Comparison of ENCODE assay signal across 8 mouse cellular contexts in genomic region chr2:165288315-165289031, GRCm38 (mm10). TPM values are rescaled to one million over a fixed set of nuclear protein-coding genes. Genes with fewer than 3 reads are reported as not detected.
DNase-seq lines count a peak whose midpoint lies in the region; ATAC-seq and TF ChIP-seq lines count a peak whose summit lies in the region.

No protein-coding gene starts in this region.

- ATAC-seq in forebrain, postnatal 0 days, result peak; percentile 92
- ATAC-seq in megakaryocyte progenitor cell, adult 5-6 weeks (replicated peaks; ENCODE audit: poor library complexity), result no peak

- no peaks in the 10 kb centered on the region for H3K79me2 ChIP-seq in C2C12 (ENCODE audit: control insufficient read depth, insufficient read depth)

- no peaks in the 10 kb centered on the region for H3K79me3 ChIP-seq in C2C12 (ENCODE audit: low read depth)

- H3K27me3 ChIP-seq in C2C12 (ENCODE audit: control insufficient read depth, insufficient read depth, insufficient read length), result no peaks in the 10 kb centered on the region
- H3K27me3 ChIP-seq in forebrain, postnatal 0 days (ENCODE audit: insufficient read depth, low read length), result no peaks in the 10 kb centered on the region

- intact Hi-C loops in heart, postnatal 36 days (cut with DNase I), result loop anchor here (2.0 kb wide), 1 partner anchor 38 kb away; the partner anchor contains the start of gene Elmo2

- H3K4me3 ChIP-seq in C2C12 (ENCODE audit: insufficient read depth, poor library complexity, severe bottlenecking), result peak overlapping the region; percentile 84
- peak overlapping the region; percentile 74 for H3K4me3 ChIP-seq in brown adipose tissue, adult 24 weeks (ENCODE audit: insufficient read depth, low read depth, low read length)
- peak overlapping the region; percentile 65 for H3K4me3 ChIP-seq in forebrain, postnatal 0 days (ENCODE audit: low read depth, low read length)
- peak overlapping the region; percentile 71 for H3K4me3 ChIP-seq in layer of hippocampus, adult 2 months

- TF ChIP-seq CTCF in C2C12 (IDR thresholded peaks at IDR 0.05; ENCODE audit: control insufficient read depth, insufficient read depth, insufficient read length), result no peak
- TF ChIP-seq CTCF in forebrain, postnatal 0 days (IDR thresholded peaks at IDR 0.05; ENCODE audit: low read depth), result no peak; the same call in 1 of the 2 replicates
- TF ChIP-seq CTCF in layer of hippocampus, adult 2 months (conservative IDR thresholded peaks at IDR 0.05), result no peak

- DNase-seq in forebrain, postnatal 0 days, result peak; percentile 95
- DNase-seq in heart, postnatal 36 days, result peak; percentile 77
- peak; percentile 88 to 95 for DNase-seq in layer of hippocampus, adult 2 months (ENCODE audit: low spot score in 2 of 2)
- DNase-seq in lung, adult 18-20 months, result peak; percentile 69 to 74
- peak; percentile 90 for DNase-seq in right cerebral cortex, adult 18-20 months

- H3K9ac ChIP-seq in forebrain, postnatal 0 days, result peak overlapping the region; percentile 64

- peaks cover 9% of the 10 kb centered on the region for H3K4me1 ChIP-seq in brown adipose tissue, adult 24 weeks (ENCODE audit: control insufficient read depth, insufficient read depth, insufficient read length, low read length)
- peaks cover 15% of the 10 kb centered on the region for H3K4me1 ChIP-seq in forebrain, postnatal 0 days (ENCODE audit: insufficient read depth)

- no peak overlapping the region for H3K27ac ChIP-seq in brown adipose tissue, adult 24 weeks (replicated peaks; ENCODE audit: low read depth, low read length)
- H3K27ac ChIP-seq in forebrain, postnatal 0 days (ENCODE audit: low read depth, low read length), result peak overlapping the region; percentile 90
- H3K27ac ChIP-seq in layer of hippocampus, adult 2 months, result peak overlapping the region; percentile 98

- H3K9me3 ChIP-seq in forebrain, postnatal 0 days (ENCODE audit: low read length), result no peaks in the 10 kb centered on the region

- H3ac ChIP-seq in C2C12 (ENCODE audit: control insufficient read depth, insufficient read length, low read depth), result peak overlapping the region; percentile 38

- peaks cover 32% of the 10 kb centered on the region for H3K36me3 ChIP-seq in C2C12 (ENCODE audit: control insufficient read depth, insufficient read depth)
- H3K36me3 ChIP-seq in forebrain, postnatal 0 days (ENCODE audit: insufficient read depth), result peaks cover 37% of the 10 kb centered on the region

- H3K4me2 ChIP-seq in forebrain, postnatal 0 days (ENCODE audit: low read depth), result peak overlapping the region; percentile 79

- WGBS in forebrain, postnatal 0 days, result 29% methylated on average over 18 of the region's 18 CpGs

TF ChIP-seq in C2C12, 6 proteins besides CTCF, POLR2A, EP300 and RAD21:
- TF ChIP-seq CEBPB (IDR thresholded peaks at IDR 0.05; ENCODE audit: low read depth) (no peak), USF1 (IDR thresholded peaks at IDR 0.05; ENCODE audit: low read depth) (no peak), MYOG (IDR thresholded peaks at IDR 0.05; ENCODE audit: control insufficient read depth, extremely low read depth, insufficient read length) (no peak), MYOD1 (IDR thresholded peaks at IDR 0.05; ENCODE audit: control insufficient read depth, insufficient read length, low read depth) (no peak), MAX (IDR thresholded peaks at IDR 0.05) (no peak), FOSL1 (IDR thresholded peaks at IDR 0.05; ENCODE audit: insufficient read depth, low read length, poor library complexity, severe bottlenecking) (no peak)
TF ChIP-seq in C2C12: peak in this region for 0.

RNA-seq across cellular contexts. Expression of gene Slc35c2, which starts 0.8 kb away (rescaled TPM):
- 46.5 TPM for polyA plus RNA-seq in C2C12 (2012; fragmentation: generic; extraction: Trizol)
- polyA plus RNA-seq in brown adipose tissue, adult 24 weeks (2012; ENCODE audit: insufficient read depth, insufficient read length, missing spikeins), result 12.3 and 12.6 TPM in 2 replicates
- 66.9 and 85.8 TPM in 2 replicates for total RNA-seq in forebrain, postnatal 0 days (2014; rRNA removed)
- 62.7 and 65.8 TPM in 2 replicates for polyA plus RNA-seq in forebrain, postnatal 0 days (2015; fragmentation: Nextera tagmentation; extraction: Ambion mirVana)
- total RNA-seq in heart, postnatal 36 days (2021), result 10 to 100 TPM; 17.2 to 18.3 TPM
- 10 to 100 TPM; 94.6 to 98.4 TPM for total RNA-seq in layer of hippocampus, adult 2 months (2021)
- total RNA-seq in megakaryocyte progenitor cell, adult 5-6 weeks (2015), result 45.9 and 57.3 TPM in 2 replicates
- total RNA-seq in megakaryocyte progenitor cell, adult 5-6 weeks (2017), result 64.5 and 76.7 TPM in 2 replicates

RNA-seq across cellular contexts. Expression of gene Elmo2, which starts 37.8 kb away (rescaled TPM):
- polyA plus RNA-seq in C2C12 (2012; fragmentation: generic; extraction: Trizol), result 26.4 TPM
- 20.5 and 22.4 TPM in 2 replicates for polyA plus RNA-seq in brown adipose tissue, adult 24 weeks (2012; ENCODE audit: insufficient read depth, insufficient read length, missing spikeins)
- 78.8 and 80.9 TPM in 2 replicates for total RNA-seq in forebrain, postnatal 0 days (2014; rRNA removed)
- polyA plus RNA-seq in forebrain, postnatal 0 days (2015; fragmentation: Nextera tagmentation; extraction: Ambion mirVana), result 68.6 and 84.5 TPM in 2 replicates
- total RNA-seq in heart, postnatal 36 days (2021), result 10 to 100 TPM; 16.7 to 19.1 TPM
- 100 to 1,000 TPM; 200 to 202 TPM for total RNA-seq in layer of hippocampus, adult 2 months (2021)
- total RNA-seq in megakaryocyte progenitor cell, adult 5-6 weeks (2015), result 45.9 and 49.3 TPM in 2 replicates
- total RNA-seq in megakaryocyte progenitor cell, adult 5-6 weeks (2017), result 30.6 and 32.2 TPM in 2 replicates

RNA-seq across cellular contexts. Expression of gene Cdh22, which starts 53.8 kb away (rescaled TPM):
- polyA plus RNA-seq in C2C12 (2012; fragmentation: generic; extraction: Trizol), result 0.02 TPM
- polyA plus RNA-seq in brown adipose tissue, adult 24 weeks (2012; ENCODE audit: insufficient read depth, insufficient read length, missing spikeins), result not detected in 2 replicates
- 11.5 and 24.6 TPM in 2 replicates for total RNA-seq in forebrain, postnatal 0 days (2014; rRNA removed)
- 7.1 and 10.4 TPM in 2 replicates for polyA plus RNA-seq in forebrain, postnatal 0 days (2015; fragmentation: Nextera tagmentation; extraction: Ambion mirVana)
- total RNA-seq in heart, postnatal 36 days (2021), result under 1 TPM; 0.43 to 0.50 TPM
- total RNA-seq in layer of hippocampus, adult 2 months (2021), result 10 to 100 TPM; 13.8 to 15.4 TPM
- total RNA-seq in megakaryocyte progenitor cell, adult 5-6 weeks (2015), result not detected in 2 replicates
- total RNA-seq in megakaryocyte progenitor cell, adult 5-6 weeks (2017), result not detected in 2 replicates
